Mouse (Mus musculus) embryonic facial prominence, embryonic 14.5 days (tissue): Measurements from ENCODE around the gene Gm10961. TPM values are rescaled to one million over a fixed set of nuclear protein-coding genes. Genes with fewer than 3 reads are reported as not detected.
"Not testable (repeated sequence)": the region's sequence is repeated elsewhere in the genome, so short reads cannot be mapped to it uniquely, and the experiment has no call there.

Experiments used
- ATAC-seq: fragments of 200-750 bp; cut with Nextera tagmentation; 2 replicates; pipeline ENCODE4 v1.8.0; 2017; ENCODE audit warnings: low read depth, moderate number of reproducible peaks, moderate TSS enrichment
- DNase-seq: peaks from one replicate; pipeline ENCODE4 v3.0.0-alpha.2; 2015; ENCODE audit warnings: low spot score
- H3K27ac ChIP-seq: fragments of 300-500 bp; sonication (generic); replicated peaks from 2 replicates; pipeline ENCODE4 v1.5.1; 2014; ENCODE audit warnings: low read depth, mild to moderate bottlenecking, low read length, moderate library complexity
- H3K27me3 ChIP-seq: fragments of 300-500 bp; sonication (generic); replicated peaks from 2 replicates; pipeline ENCODE4 v1.6.1; 2014; ENCODE audit warnings: low read length; ENCODE audit not compliant: control insufficient read depth, insufficient read depth
- H3K36me3 ChIP-seq: fragments of 300-500 bp; sonication (generic); 2 replicates; pipeline ENCODE4 v1.6.1; 2014; ENCODE audit warnings: low read length, mixed read lengths; ENCODE audit not compliant: control insufficient read depth, insufficient read depth
- H3K4me1 ChIP-seq: fragments of 300-500 bp; sonication (generic); 2 replicates; pipeline ENCODE4 v1.6.1; 2014; ENCODE audit warnings: antibody characterized with exemption, low read length; ENCODE audit not compliant: control insufficient read depth, insufficient read depth
- H3K4me2 ChIP-seq: fragments of 300-500 bp; sonication (generic); 2 replicates; pipeline ENCODE4 v1.6.1; 2014; ENCODE audit warnings: low read depth, mild to moderate bottlenecking, low read length, moderate library complexity, mixed read lengths
- H3K4me3 ChIP-seq: fragments of 300-500 bp; sonication (generic); 2 replicates; pipeline ENCODE4 v1.5.1; 2014; ENCODE audit warnings: low read depth, mild to moderate bottlenecking, low read length
- H3K9ac ChIP-seq: fragments of 300-500 bp; sonication (generic); 2 replicates; pipeline ENCODE4 v1.6.1; 2014; ENCODE audit warnings: low read depth, mild to moderate bottlenecking, low read length, moderate library complexity, mixed read lengths
- H3K9me3 ChIP-seq: fragments of 300-500 bp; sonication (generic); 2 replicates; pipeline ENCODE4 v1.6.1; 2016; ENCODE audit warnings: low read length; ENCODE audit not compliant: control insufficient read depth
- WGBS: fragments of 180-500 bp; shearing (Covaris S2); extraction: QIAGEN DNeasy Blood & Tissue Kit; methylation state at CpG from one replicate; pipeline ENCODE4 v1.1.7; 2014; 5-methylcytosine and 5-hydroxymethylcytosine counted together
- polyA plus RNA-seq: library from polyadenylated mRNA; unstranded; fragments of >200 nt; fragmentation: Nextera tagmentation; extraction: Ambion mirVana; gene quantifications from 2 replicates; pipeline ENCODE4 v1.2.1, GENCODE M21; 2014

The Gm10961 gene
- polyA plus RNA-seq, 1 experiment from 2014 or later, result not detected

GRCm38 (mm10) chr3:107635836-107636235 is 4.7 kb downstream of the Gm10961 start:
- no peak for DNase-seq
- 44% methylated on average over 8 of the region's 8 CpGs for WGBS
- H3K27me3 ChIP-seq, result no peaks in the 10 kb centered on the region

GRCm38 (mm10) chr3:107636236-107636635 is 5.1 kb downstream of the Gm10961 start:
- Histone ChIP-seq H3K27ac (no peak overlapping the region), H3K4me1 (no peaks in the 10 kb centered on the region), H3K4me3 (no peak overlapping the region), H3K9ac (no peak overlapping the region), H3K36me3 (no peaks in the 10 kb centered on the region), H3K4me2 (no peak overlapping the region), H3K27me3 (no peaks in the 10 kb centered on the region), H3K9me3 (no peaks in the 10 kb centered on the region)
- WGBS, result 74% methylated on average over 3 of the region's 3 CpGs
- DNase-seq, result no peak
- ATAC-seq, result no peak

More at GRCm38 (mm10) chr3:107635836-107636235, 4.7 kb downstream of the Gm10961 start:
- Histone ChIP-seq H3K27ac (no peak overlapping the region), H3K9me3 (no peaks in the 10 kb centered on the region), H3K9ac (no peak overlapping the region), H3K36me3 (no peaks in the 10 kb centered on the region), H3K4me2 (no peak overlapping the region), H3K4me1 (no peaks in the 10 kb centered on the region), H3K4me3 (no peak overlapping the region)
- ATAC-seq, result no peak

GRCm38 (mm10) chr3:107637606-107638172 is 6.6 kb downstream of the Gm10961 start:
- no peaks in the 10 kb centered on the region for H3K4me1 ChIP-seq
- no peak overlapping the region for H3K27ac ChIP-seq
- no peaks in the 10 kb centered on the region for H3K36me3 ChIP-seq
- no peak overlapping the region for H3K4me2 ChIP-seq
- H3K27me3 ChIP-seq, result no peaks in the 10 kb centered on the region
- no peak overlapping the region for H3K4me3 ChIP-seq
- ATAC-seq, result no peak
- DNase-seq, result no peak
- no peaks in the 10 kb centered on the region for H3K9me3 ChIP-seq
- 64% methylated on average over 5 of the region's 5 CpGs for WGBS
- no peak overlapping the region for H3K9ac ChIP-seq

GRCm38 (mm10) chr3:107646947-107647346 is 15.8 kb downstream of the Gm10961 start:
- Histone ChIP-seq H3K4me3 (no peak overlapping the region), H3K27me3 (no peaks in the 10 kb centered on the region), H3K27ac (no peak overlapping the region), H3K36me3 (no peaks in the 10 kb centered on the region), H3K4me2 (no peak overlapping the region), H3K4me1 (no peaks in the 10 kb centered on the region), H3K9me3 (no peaks in the 10 kb centered on the region), H3K9ac (no peak overlapping the region)
- no peak for DNase-seq
- 78% methylated on average over 3 of the region's 3 CpGs for WGBS
- no peak for ATAC-seq

- not testable (repeated sequence) for ATAC-seq, H3K27me3 ChIP-seq
- 64% methylated on average over 5 of the region's 5 CpGs for WGBS
Measured at GRCm38 (mm10) chr3:107650276-107650675, 19.2 kb downstream of the Gm10961 start.

GRCm38 (mm10) chr3:107652968-107653367 is 21.8 kb downstream of the Gm10961 start:
- Histone ChIP-seq H3K9ac (no peak overlapping the region), H3K4me1 (no peaks in the 10 kb centered on the region), H3K9me3 (no peaks in the 10 kb centered on the region), H3K27me3 (no peaks in the 10 kb centered on the region), H3K4me3 (no peak overlapping the region), H3K27ac (no peak overlapping the region), H3K36me3 (0 out of 2 replicates have a peak, but pooled peaks cover 3% of the 10 kb centered on the region), H3K4me2 (no peak overlapping the region)
- ATAC-seq, result no peak
- no peak for DNase-seq
- 84% methylated on average over 3 of the region's 3 CpGs for WGBS

More at GRCm38 (mm10) chr3:107650276-107650675, 19.2 kb downstream of the Gm10961 start:
- H3K9me3 ChIP-seq, H3K9ac ChIP-seq, H3K4me2 ChIP-seq, DNase-seq, H3K4me3 ChIP-seq, H3K4me1 ChIP-seq, H3K27ac ChIP-seq, H3K36me3 ChIP-seq: not testable (repeated sequence)

GRCm38 (mm10) chr3:107654861-107655260 is 23.7 kb downstream of the Gm10961 start:
- H3K4me1 ChIP-seq, result no peaks in the 10 kb centered on the region

GRCm38 (mm10) chr3:107655491-107655890 is 24.4 kb downstream of the Gm10961 start:
- H3K27me3 ChIP-seq, result no peaks in the 10 kb centered on the region
- WGBS, result 48% methylated on average over 3 of the region's 3 CpGs
- no peak overlapping the region for H3K4me3 ChIP-seq
- H3K36me3 ChIP-seq, result peaks cover 19% of the 10 kb centered on the region
- H3K4me1 ChIP-seq, result no peaks in the 10 kb centered on the region
- no peak for DNase-seq
- no peak for ATAC-seq
- H3K9ac ChIP-seq, result no peak overlapping the region
- H3K27ac ChIP-seq, result no peak overlapping the region
- H3K4me2 ChIP-seq, result no peak overlapping the region
- no peaks in the 10 kb centered on the region for H3K9me3 ChIP-seq

More at GRCm38 (mm10) chr3:107654861-107655260, 23.7 kb downstream of the Gm10961 start:
- ATAC-seq (no peak), DNase-seq (no peak)
- no peak overlapping the region for H3K4me2 ChIP-seq
- H3K36me3 ChIP-seq, result peaks cover 14% of the 10 kb centered on the region
- no peak overlapping the region for H3K9ac ChIP-seq
- H3K4me3 ChIP-seq, result no peak overlapping the region
- no peak overlapping the region for H3K27ac ChIP-seq
- H3K9me3 ChIP-seq, result no peaks in the 10 kb centered on the region
- H3K27me3 ChIP-seq, result no peaks in the 10 kb centered on the region
- 74% methylated on average over 3 of the region's 3 CpGs for WGBS

- Histone ChIP-seq H3K9me3 (no peaks in the 10 kb centered on the region), H3K27ac (no peak overlapping the region), H3K9ac (no peak overlapping the region), H3K27me3 (no peaks in the 10 kb centered on the region), H3K36me3 (peaks cover 26% of the 10 kb centered on the region), H3K4me2 (no peak overlapping the region), H3K4me1 (no peaks in the 10 kb centered on the region), H3K4me3 (no peak overlapping the region)
- DNase-seq, result no peak
- no peak for ATAC-seq
- 83% methylated on average over 2 of the region's 2 CpGs for WGBS
Measured at GRCm38 (mm10) chr3:107656151-107656550, 25.0 kb downstream of the Gm10961 start.
